Mouse (Mus musculus) embryonic facial prominence, embryonic 10.5 days (tissue): Measurements from ENCODE around the gene Alkbh7. TPM values are rescaled to one million over a fixed set of nuclear protein-coding genes. Genes with fewer than 3 reads are reported as not detected.

Experiments used
- polyA plus RNA-seq: library from polyadenylated mRNA; unstranded; fragments of >200 nt; fragmentation: Nextera tagmentation; extraction: Ambion mirVana; gene quantifications from 2 replicates; pipeline ENCODE4 v1.2.1, GENCODE M21; 2016

Gene Alkbh7
- polyA plus RNA-seq, 1 experiment from 2014 or later, result 42.5 TPM

Other genes starting within 250 kb of the Alkbh7 start
- 4.5 and 4.7 TPM in 2 replicates for gene Nrtn, start 239.8 kb upstream of the Alkbh7 start, polyA plus RNA-seq
- 45.0 and 45.6 TPM in 2 replicates for gene Dus3l, start 232.6 kb upstream of the Alkbh7 start, polyA plus RNA-seq
- 1.7 and 1.8 TPM in 2 replicates for gene Prr22, start 227.1 kb upstream of the Alkbh7 start, polyA plus RNA-seq
- gene Rfx2, start 166.3 kb upstream of the Alkbh7 start, polyA plus RNA-seq, result 4.0 and 5.3 TPM in 2 replicates
- gene Acsbg2, start 122.9 kb upstream of the Alkbh7 start, polyA plus RNA-seq, result not detected in 2 replicates
- gene 1700061G19Rik, start 121.9 kb upstream of the Alkbh7 start, polyA plus RNA-seq, result 0.44 and 0.52 TPM in 2 replicates
- 70.9 and 73.1 TPM in 2 replicates for gene Mllt1, start 61.9 kb upstream of the Alkbh7 start, polyA plus RNA-seq
- gene Acer1, start 15.2 kb upstream of the Alkbh7 start, polyA plus RNA-seq, result not detected in 2 replicates
- 191 and 192 TPM in 2 replicates for gene Clpp, start 7.0 kb upstream of the Alkbh7 start, polyA plus RNA-seq
- 0.60 and 1.1 TPM in 2 replicates for gene Pspn, start 2.7 kb downstream of the Alkbh7 start, polyA plus RNA-seq
- gene Gtf2f1, start 13.9 kb downstream of the Alkbh7 start, polyA plus RNA-seq, result 78.7 and 80.7 TPM in 2 replicates
- 0.25 and 0.54 TPM in 2 replicates for gene Gm17949, start 14.1 kb downstream of the Alkbh7 start, polyA plus RNA-seq
- 53.9 and 55.1 TPM in 2 replicates for gene Khsrp, start 34.2 kb downstream of the Alkbh7 start, polyA plus RNA-seq
- 0.12 TPM in 1 of 2 replicates, not detected in the other for gene Slc25a41, start 44.3 kb downstream of the Alkbh7 start, polyA plus RNA-seq
- 7.2 and 8.0 TPM in 2 replicates for gene Crb3, start 61.8 kb downstream of the Alkbh7 start, polyA plus RNA-seq
- 7.0 and 8.2 TPM in 2 replicates for gene Slc25a23, start 62.5 kb downstream of the Alkbh7 start, polyA plus RNA-seq
- gene Dennd1c, start 81.2 kb downstream of the Alkbh7 start, polyA plus RNA-seq, result 2.0 and 2.8 TPM in 2 replicates
- 34.4 and 35.5 TPM in 2 replicates for gene Tubb4a, start 90.4 kb downstream of the Alkbh7 start, polyA plus RNA-seq
- gene Tnfsf9, start 108.0 kb downstream of the Alkbh7 start, polyA plus RNA-seq, result 8.0 and 8.8 TPM in 2 replicates
- gene Cd70, start 152.4 kb downstream of the Alkbh7 start, polyA plus RNA-seq, result not detected in 2 replicates
- 0.08 TPM in 1 of 2 replicates, not detected in the other for gene Tnfsf14, start 196.8 kb downstream of the Alkbh7 start, polyA plus RNA-seq
- 0.30 and 0.32 TPM in 2 replicates for gene C3, start 230.8 kb downstream of the Alkbh7 start, polyA plus RNA-seq